In genomic region chr2:153239021-153239859, GRCm38 (mm10) we compare ENCODE assay signal across 8 mouse cellular contexts. TPM values are rescaled to one million over a fixed set of nuclear protein-coding genes. Genes with fewer than 3 reads are reported as not detected.
DNase-seq lines count a peak whose midpoint lies in the region; ATAC-seq and TF ChIP-seq lines count a peak whose summit lies in the region.

No protein-coding gene starts in this region.

- no peak for TF ChIP-seq CTCF in bone marrow, adult 2 months (IDR thresholded peaks at IDR 0.05; ENCODE audit: control insufficient read depth, insufficient read depth, low read length)

- H3K4me3 ChIP-seq in bone marrow, adult 2 months (replicated peaks; ENCODE audit: control insufficient read depth, low read depth, low read length), result peak overlapping the region; percentile 64
- peak overlapping the region; percentile 96 for H3K4me3 ChIP-seq in hindbrain, embryonic 16.5 days (ENCODE audit: low read length)
- peak overlapping the region; percentile 97 for H3K4me3 ChIP-seq in megakaryocyte, embryonic 14.5 days (replicated peaks)

- H3K4me1 ChIP-seq in bone marrow, adult 2 months (ENCODE audit: control insufficient read depth, insufficient read depth, low read length), result peaks cover 7% of the 10 kb centered on the region
- H3K4me1 ChIP-seq in hindbrain, embryonic 16.5 days (ENCODE audit: control insufficient read depth, insufficient read depth, low read depth, low read length), result peaks cover 30% of the 10 kb centered on the region
- H3K4me1 ChIP-seq in megakaryocyte, embryonic 14.5 days, result peaks cover 74% of the 10 kb centered on the region

- peak overlapping the region; percentile 74 for H3K27ac ChIP-seq in bone marrow, adult 2 months (ENCODE audit: control insufficient read depth, insufficient read depth, low read depth, low read length, poor library complexity)
- no peak overlapping the region for H3K27ac ChIP-seq in hindbrain, embryonic 16.5 days (ENCODE audit: low read depth, low read length)

- 32% methylated on average over 7 of the region's 7 CpGs for WGBS in bone marrow, adult 2 months
- WGBS in hindbrain, embryonic 16.5 days, result 67% methylated on average over 7 of the region's 7 CpGs

- no peaks in the 10 kb centered on the region for H3K27me3 ChIP-seq in hindbrain, embryonic 16.5 days (replicated peaks; ENCODE audit: control insufficient read depth, insufficient read depth, low read length)
- H3K27me3 ChIP-seq in megakaryocyte, embryonic 14.5 days (replicated peaks), result no peaks in the 10 kb centered on the region

- DNase-seq in embryo, embryonic 10.5 days (ENCODE audit: low spot score), result peak; percentile 12
- no peak for DNase-seq in embryo, embryonic 9.5 days (ENCODE audit: extremely low spot score)
- no peak for DNase-seq in adrenal gland, postnatal 14 days
- no peak for DNase-seq in right cerebral cortex, postnatal 25 days
- no peak for DNase-seq in spleen, adult 18-20 months

- no peak for TF ChIP-seq POLR2A in bone marrow, adult 2 months (IDR thresholded peaks at IDR 0.05; ENCODE audit: borderline replicate concordance, control insufficient read depth, low read depth, low read length)

- H3K9ac ChIP-seq in hindbrain, embryonic 16.5 days (ENCODE audit: low read depth, low read length), result peak overlapping the region; percentile 97

- no peaks in the 10 kb centered on the region for H3K9me3 ChIP-seq in hindbrain, embryonic 16.5 days (ENCODE audit: control insufficient read depth, low read length)
- H3K9me3 ChIP-seq in megakaryocyte, embryonic 14.5 days, result no peaks in the 10 kb centered on the region

- H3K4me2 ChIP-seq in hindbrain, embryonic 16.5 days (ENCODE audit: low read length), result peak overlapping the region; percentile 93

- no peak for ATAC-seq in hindbrain, embryonic 16.5 days

- H3K36me3 ChIP-seq in hindbrain, embryonic 16.5 days (ENCODE audit: control insufficient read depth, insufficient read depth, low read length), result peaks cover 12% of the 10 kb centered on the region
- peaks cover 52% of the 10 kb centered on the region for H3K36me3 ChIP-seq in megakaryocyte, embryonic 14.5 days (replicated peaks; ENCODE audit: low read length)

RNA-seq across cellular contexts. Expression of gene Plagl2, which starts 2.0 kb away (rescaled TPM):
- polyA plus RNA-seq in bone marrow, adult 2 months (2011; ENCODE audit: insufficient read depth, insufficient read length, low replicate concordance, missing spikeins), result 8.8 and 10.8 TPM in 2 replicates
- polyA plus RNA-seq in hindbrain, embryonic 16.5 days (2015; fragmentation: Nextera tagmentation; extraction: Ambion mirVana), result 4.2 and 5.9 TPM in 2 replicates
- polyA plus RNA-seq in megakaryocyte, embryonic 14.5 days (2012; ENCODE audit: insufficient read depth, low replicate concordance), result 5.7 and 6.8 TPM in 2 replicates
- total RNA-seq in adrenal gland, postnatal 14 days (2021), result 9.3 and 10.6 TPM in 2 replicates

RNA-seq across cellular contexts. Expression of gene Pofut1, which starts 2.1 kb away (rescaled TPM):
- polyA plus RNA-seq in bone marrow, adult 2 months (2011; ENCODE audit: insufficient read depth, insufficient read length, low replicate concordance, missing spikeins), result 8.2 and 12.6 TPM in 2 replicates
- polyA plus RNA-seq in hindbrain, embryonic 16.5 days (2015; fragmentation: Nextera tagmentation; extraction: Ambion mirVana), result 4.4 and 4.7 TPM in 2 replicates
- polyA plus RNA-seq in megakaryocyte, embryonic 14.5 days (2012; ENCODE audit: insufficient read depth, low replicate concordance), result 2.1 and 3.0 TPM in 2 replicates
- total RNA-seq in adrenal gland, postnatal 14 days (2021), result 29.4 and 32.2 TPM in 2 replicates

RNA-seq across cellular contexts. Expression of gene Tspyl3, which starts 14.0 kb away (rescaled TPM):
- polyA plus RNA-seq in bone marrow, adult 2 months (2011; ENCODE audit: insufficient read depth, insufficient read length, low replicate concordance, missing spikeins), result 2.5 and 5.5 TPM in 2 replicates
- 51.8 and 53.8 TPM in 2 replicates for polyA plus RNA-seq in hindbrain, embryonic 16.5 days (2015; fragmentation: Nextera tagmentation; extraction: Ambion mirVana)
- polyA plus RNA-seq in megakaryocyte, embryonic 14.5 days (2012; ENCODE audit: insufficient read depth, low replicate concordance), result 3.3 and 3.6 TPM in 2 replicates
- total RNA-seq in adrenal gland, postnatal 14 days (2021), result 3.2 and 4.7 TPM in 2 replicates

RNA-seq across cellular contexts. Expression of gene Kif3b, which starts 52.0 kb away (rescaled TPM):
- polyA plus RNA-seq in bone marrow, adult 2 months (2011; ENCODE audit: insufficient read depth, insufficient read length, low replicate concordance, missing spikeins), result 6.3 and 10.9 TPM in 2 replicates
- polyA plus RNA-seq in hindbrain, embryonic 16.5 days (2015; fragmentation: Nextera tagmentation; extraction: Ambion mirVana), result 23.9 and 25.5 TPM in 2 replicates
- 0.89 TPM in 1 of 2 replicates, not detected in the other for polyA plus RNA-seq in megakaryocyte, embryonic 14.5 days (2012; ENCODE audit: insufficient read depth, low replicate concordance)
- total RNA-seq in adrenal gland, postnatal 14 days (2021), result 22.5 and 24.4 TPM in 2 replicates
